12 mouse cellular contexts compared by ENCODE assay signal in the genomic region with DNA sequence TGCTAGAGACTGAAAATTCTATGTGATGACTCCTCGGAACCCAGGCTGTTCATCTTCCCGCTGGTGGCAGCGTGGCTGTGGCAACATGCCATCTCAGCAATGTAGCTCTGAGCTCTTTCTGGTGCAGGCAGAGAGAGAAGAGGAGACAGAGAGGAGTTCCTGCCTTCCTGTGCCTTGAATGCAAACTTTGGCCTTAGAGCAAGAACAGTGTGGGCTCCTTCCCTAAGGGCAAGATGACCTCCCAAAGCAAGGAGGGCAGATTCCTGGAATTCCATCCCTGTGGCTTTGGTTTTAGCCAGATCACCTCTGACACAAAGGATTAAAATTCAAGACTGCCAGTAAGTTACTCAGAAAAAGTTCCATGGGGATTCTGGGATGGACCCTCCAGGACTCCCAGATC. TPM values are rescaled to one million over a fixed set of nuclear protein-coding genes. Genes with fewer than 3 reads are reported as not detected.
DNase-seq lines count a peak whose midpoint lies in the region; ATAC-seq and TF ChIP-seq lines count a peak whose summit lies in the region.
"Had no signal": no experiment of that assay in that cellular context is flagged by ENCODE, and none has a peak within 500 bp of the region (broad histone marks: within the 10 kb centered on the region; RNA-seq: fewer than 3 reads in every experiment).

No protein-coding gene starts in this region.

- H3K36me3 ChIP-seq in kidney, embryonic 14.5 days (ENCODE audit: control insufficient read depth, insufficient read depth, low read length) = no peaks in the 10 kb centered on the region
- no peaks in the 10 kb centered on the region for H3K36me3 ChIP-seq in midbrain, postnatal 0 days (ENCODE audit: insufficient read depth, low read length)
- H3K36me3 ChIP-seq in heart, embryonic 11.5 days (ENCODE audit: control insufficient read depth, insufficient read depth, low read length) = no peaks in the 10 kb centered on the region
- H3K36me3 ChIP-seq: forebrain, embryonic 15.5 days; G1E; heart, embryonic 15.5 days; liver, embryonic 15.5 days had no signal

- H3K4me1 ChIP-seq in kidney, embryonic 14.5 days (ENCODE audit: control insufficient read depth, insufficient read depth, low read length) = peaks cover 6% of the 10 kb centered on the region
- no peaks in the 10 kb centered on the region; the same call in 1 of the 2 replicates for H3K4me1 ChIP-seq in midbrain, postnatal 0 days (ENCODE audit: insufficient read depth, low read length)
- H3K4me1 ChIP-seq in heart, embryonic 11.5 days (ENCODE audit: control insufficient read depth, insufficient read depth, low read length) = peaks cover 4% of the 10 kb centered on the region
- H3K4me1 ChIP-seq: liver, embryonic 15.5 days had no signal

- no peak overlapping the region for H3K9ac ChIP-seq in kidney, embryonic 14.5 days (ENCODE audit: low read depth, low read length)
- no peak overlapping the region for H3K9ac ChIP-seq in midbrain, postnatal 0 days (replicated peaks; ENCODE audit: low read length, poor library complexity, severe bottlenecking)
- H3K9ac ChIP-seq in heart, embryonic 11.5 days (ENCODE audit: low read depth, low read length) = no peak overlapping the region
- H3K9ac ChIP-seq: forebrain, embryonic 15.5 days; heart, embryonic 15.5 days; liver, embryonic 15.5 days had no signal

- H3K27ac ChIP-seq in gastrocnemius, adult 2 months = peak overlapping the region; percentile 12; the same call in 1 of the 2 replicates
- H3K27ac ChIP-seq in kidney, embryonic 14.5 days (ENCODE audit: low read depth, low read length) = 0 out of 2 replicates have a peak overlapping the region, but pooled peaks have one; percentile 30
- H3K27ac ChIP-seq in midbrain, postnatal 0 days (ENCODE audit: low read depth, low read length) = no peak overlapping the region
- H3K27ac ChIP-seq in heart, embryonic 11.5 days (ENCODE audit: low read depth, low read length) = no peak overlapping the region
- H3K27ac ChIP-seq: forebrain, embryonic 15.5 days; heart, embryonic 15.5 days; liver, embryonic 15.5 days had no signal

- no peaks in the 10 kb centered on the region for H3K27me3 ChIP-seq in kidney, embryonic 14.5 days (ENCODE audit: control insufficient read depth, insufficient read depth, low read length)
- H3K27me3 ChIP-seq in midbrain, postnatal 0 days (ENCODE audit: insufficient read depth, low read length) = no peaks in the 10 kb centered on the region
- H3K27me3 ChIP-seq in heart, embryonic 11.5 days (ENCODE audit: control insufficient read depth, insufficient read depth, low read length) = no peaks in the 10 kb centered on the region
- H3K27me3 ChIP-seq: forebrain, embryonic 15.5 days; heart, embryonic 15.5 days; liver, embryonic 15.5 days had no signal

- no peak for DNase-seq in gastrocnemius, adult 2 months
- DNase-seq in gastrocnemius, postnatal 4 days (ENCODE audit: low spot score in 2 of 2) = no peak
- peak; percentile 89 for DNase-seq in ES-CJ7 (ENCODE audit: low read depth, low spot score)
- peak; percentile 54 to 68 for DNase-seq in adrenal gland, postnatal 36 days
- no peak for DNase-seq in midbrain, postnatal 0 days (ENCODE audit: low spot score)
- DNase-seq in heart, postnatal 10 days = no peak

- WGBS in kidney, embryonic 14.5 days = 74% methylated on average over 3 of the region's 3 CpGs
- 36% methylated on average over 3 of the region's 3 CpGs for WGBS in midbrain, postnatal 0 days
- 58% methylated on average over 3 of the region's 3 CpGs for WGBS in heart, embryonic 11.5 days (ENCODE audit: insufficient replicate concordance)

- H3K4me3 ChIP-seq in gastrocnemius, adult 2 months = no peak overlapping the region
- no peak overlapping the region for H3K4me3 ChIP-seq in kidney, embryonic 14.5 days (ENCODE audit: low read length)
- no peak overlapping the region for H3K4me3 ChIP-seq in midbrain, postnatal 0 days (ENCODE audit: low read depth, low read length)
- H3K4me3 ChIP-seq in heart, embryonic 11.5 days (ENCODE audit: low read depth, low read length) = no peak overlapping the region
- H3K4me3 ChIP-seq: forebrain, embryonic 15.5 days; heart, embryonic 15.5 days; liver, embryonic 15.5 days had no signal

- intact Hi-C loops in gastrocnemius, adult 2 months (cut with DNase I) = no loop called here
- intact Hi-C loops in heart, postnatal 10 days (cut with DNase I) = no loop called here

- no peak overlapping the region for H3K4me2 ChIP-seq in kidney, embryonic 14.5 days (replicated peaks; ENCODE audit: low read depth, low read length)
- H3K4me2 ChIP-seq in midbrain, postnatal 0 days (ENCODE audit: low read depth, low read length, poor library complexity, severe bottlenecking) = no peak overlapping the region
- H3K4me2 ChIP-seq in heart, embryonic 11.5 days = no peak overlapping the region
- H3K4me2 ChIP-seq: forebrain, embryonic 15.5 days; heart, embryonic 15.5 days; liver, embryonic 15.5 days had no signal

- ATAC-seq in kidney, embryonic 14.5 days (ENCODE audit: low FRiP score, low TSS enrichment) = no peak
- ATAC-seq in midbrain, postnatal 0 days (ENCODE audit: low FRiP score) = no peak
- ATAC-seq in heart, embryonic 11.5 days (replicated peaks; ENCODE audit: insufficient number of reproducible peaks, low FRiP score, low TSS enrichment) = no peak
- ATAC-seq: forebrain, embryonic 15.5 days had no signal

- H3K9me3 ChIP-seq in kidney, embryonic 14.5 days (ENCODE audit: control insufficient read depth, low read length) = no peaks in the 10 kb centered on the region
- no peaks in the 10 kb centered on the region for H3K9me3 ChIP-seq in midbrain, postnatal 0 days (ENCODE audit: low read length)
- H3K9me3 ChIP-seq in heart, embryonic 11.5 days (replicated peaks; ENCODE audit: control insufficient read depth, low read length) = no peaks in the 10 kb centered on the region
- H3K9me3 ChIP-seq: forebrain, embryonic 15.5 days; G1E; heart, embryonic 15.5 days; liver, embryonic 15.5 days had no signal

- TF ChIP-seq CTCF in gastrocnemius, adult 2 months (IDR thresholded peaks at IDR 0.05) = no peak
- no peak for TF ChIP-seq CTCF in midbrain, postnatal 0 days (IDR thresholded peaks at IDR 0.05)

RNA-seq across cellular contexts. Expression of gene Pknox2, which starts 40.4 kb away (rescaled TPM):
- total RNA-seq in gastrocnemius, adult 2 months (2021) = 10 to 100 TPM; 35.4 to 40.7 TPM
- total RNA-seq in gastrocnemius, postnatal 4 days (2021) = 10 to 100 TPM; 24.6 to 28.4 TPM
- total RNA-seq in adrenal gland, postnatal 36 days (2021) = 1 to 10 TPM; 2.1 to 2.2 TPM
- polyA plus RNA-seq in kidney, embryonic 14.5 days (2014; fragmentation: Nextera tagmentation; extraction: Ambion mirVana) = 5.4 and 5.5 TPM in 2 replicates
- 25.6 and 26.6 TPM in 2 replicates for total RNA-seq in midbrain, postnatal 0 days (2014; rRNA removed)
- 23.5 and 23.6 TPM in 2 replicates for polyA plus RNA-seq in midbrain, postnatal 0 days (2015; fragmentation: Nextera tagmentation; extraction: Ambion mirVana)
- 5.2 and 6.3 TPM in 2 replicates for polyA plus RNA-seq in heart, embryonic 11.5 days (2014; fragmentation: Nextera tagmentation; extraction: Ambion mirVana)
- 1 to 10 TPM; 5.2 to 5.8 TPM for total RNA-seq in heart, postnatal 10 days (2021)
- polyA plus RNA-seq: G1E had no signal

Comparison
In these comparisons a context has a peak if more than half of its experiments do, and no peak if none do; other contexts are left out.
1. DNase-seq: peak in ES-CJ7 (single experiment) and adrenal gland, postnatal 36 days (2 of 2); none in gastrocnemius, adult 2 months (single experiment), gastrocnemius, postnatal 4 days (0 of 2), midbrain, postnatal 0 days (single experiment) and heart, postnatal 10 days (0 of 2).
2. H3K27ac ChIP-seq: peak in gastrocnemius, adult 2 months (single experiment) and kidney, embryonic 14.5 days (single experiment); none in midbrain, postnatal 0 days (single experiment) and heart, embryonic 11.5 days (single experiment).